Mouse (Mus musculus): ENCODE data around the gene Rtf1.
"Not testable (repeated sequence)": the region's sequence is repeated elsewhere in the genome, so short reads cannot be mapped to it uniquely, and the experiment has no call there.

Gene Rtf1

GRCm38 (mm10) chr2:119674525-119675214 lies at the start of gene Rtf1:
Rtf1 (plus strand) TSS chr2:119675068.
- DNase-seq: peak; percentile 92

- DNase-seq: no peak
These were observed 38.1 kb upstream of the Rtf1 start for GRCm38 (mm10) chr2:119636781-119637180.

- DNase-seq: no peak
These were observed 33.5 kb upstream of the Rtf1 start for GRCm38 (mm10) chr2:119641214-119641912.

GRCm38 (mm10) chr2:119644254-119644653 lies 30.6 kb upstream of the Rtf1 start:
- no peak for DNase-seq

GRCm38 (mm10) chr2:119662220-119663182 lies 12.4 kb upstream of the Rtf1 start, which contains the start of gene Ndufaf1:
Ndufaf1 (minus strand) TSS chr2:119662827.
- peak; percentile 82 for DNase-seq

GRCm38 (mm10) chr2:119665744-119666143 lies 9.1 kb upstream of the Rtf1 start:
- not testable (repeated sequence) for DNase-seq

GRCm38 (mm10) chr2:119669010-119669409 lies 5.9 kb upstream of the Rtf1 start:
- DNase-seq: no peak

- DNase-seq: no peak
These were observed 432 bp downstream of the Rtf1 start for GRCm38 (mm10) chr2:119675215-119675784.

GRCm38 (mm10) chr2:119675831-119676230 lies 963 bp downstream of the Rtf1 start:
- DNase-seq: no peak

- no peak for DNase-seq
These were observed 8.8 kb downstream of the Rtf1 start for GRCm38 (mm10) chr2:119683706-119684105.

- no peak for DNase-seq
These were observed 17.3 kb downstream of the Rtf1 start for GRCm38 (mm10) chr2:119692003-119692701.

- no peak for DNase-seq
These were observed 20.0 kb downstream of the Rtf1 start for GRCm38 (mm10) chr2:119694826-119695225.

GRCm38 (mm10) chr2:119696111-119696510 lies 21.2 kb downstream of the Rtf1 start:
- no peak for DNase-seq

GRCm38 (mm10) chr2:119698472-119698871 lies 23.6 kb downstream of the Rtf1 start:
- DNase-seq: no peak

- no peak for DNase-seq
These were observed 25.1 kb downstream of the Rtf1 start for GRCm38 (mm10) chr2:119699962-119700361.

- DNase-seq: no peak
These were observed 28.3 kb downstream of the Rtf1 start for GRCm38 (mm10) chr2:119703171-119703570.

GRCm38 (mm10) chr2:119707676-119708075 lies 32.8 kb downstream of the Rtf1 start:
- DNase-seq: no peak

- DNase-seq: no peak
These were observed 35.1 kb downstream of the Rtf1 start for GRCm38 (mm10) chr2:119710011-119710410.

- not testable (repeated sequence) for DNase-seq
These were observed 41.0 kb downstream of the Rtf1 start for GRCm38 (mm10) chr2:119715868-119716267.

GRCm38 (mm10) chr2:119721070-119721469 lies 46.2 kb downstream of the Rtf1 start:
- DNase-seq: no peak

- no peak for DNase-seq
These were observed 53.0 kb downstream of the Rtf1 start for GRCm38 (mm10) chr2:119727762-119728416.

- DNase-seq: no peak
These were observed 55.9 kb downstream of the Rtf1 start for GRCm38 (mm10) chr2:119730735-119731134.
